Mouse (Mus musculus) neutrophil, adult 59 days (primary cell): ENCODE data around the gene Ripk3. TPM values are rescaled to one million over a fixed set of nuclear protein-coding genes. Genes with fewer than 3 reads are reported as not detected.

ENCODE experiments used
- total RNA-seq, 2 experiments: library from RNA; stranded (reverse); gene quantifications; 1 replicate in 1 of 2; 2 replicates in 1 of 2; pipeline ENCODE4 v1.2.4; 2023

Ripk3 gene
- total RNA-seq: 10 to 100 TPM; 29.1 to 40.3 TPM

DNA sequence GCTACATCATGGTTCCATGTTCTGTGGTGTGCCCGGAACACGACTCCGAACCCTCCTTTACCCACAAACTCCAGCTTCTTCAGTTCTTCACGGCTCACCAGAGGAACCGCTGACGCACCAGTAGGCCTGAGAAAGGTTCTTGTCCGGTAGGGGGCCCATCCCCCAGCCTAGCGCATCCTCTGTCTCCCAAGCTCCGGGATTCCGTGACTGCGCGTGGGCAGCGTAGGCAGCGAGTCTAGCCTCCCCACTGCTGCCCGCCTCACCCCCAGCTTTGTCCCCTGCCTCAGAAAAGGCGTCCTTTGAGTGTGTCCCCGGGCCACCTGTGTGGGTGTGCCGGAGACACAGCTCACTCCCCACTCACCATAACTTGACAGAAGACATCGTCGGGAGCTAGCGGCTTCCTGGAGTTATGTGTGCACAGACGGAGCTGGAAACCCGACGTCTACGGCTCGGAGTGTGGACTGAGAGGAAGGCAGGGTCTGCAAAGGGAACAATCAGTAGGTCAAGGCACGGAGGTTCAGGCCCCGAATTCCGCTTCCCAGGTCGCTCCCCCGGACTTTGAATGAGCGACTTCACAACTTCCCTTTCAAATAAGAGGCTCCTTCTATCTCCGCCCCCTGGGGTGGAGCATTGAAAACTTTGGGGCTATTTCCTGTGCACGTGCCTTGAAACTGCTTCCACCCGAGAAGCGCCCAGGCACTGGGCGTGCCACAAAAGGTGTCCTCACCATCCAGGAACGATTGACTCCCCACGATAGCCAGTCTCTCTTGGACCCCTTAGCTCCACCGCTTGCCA is at the start of gene Ripk3:
Ripk3 (minus strand) TSS at position 610 of the 795 bp plus-strand sequence.

DNA sequence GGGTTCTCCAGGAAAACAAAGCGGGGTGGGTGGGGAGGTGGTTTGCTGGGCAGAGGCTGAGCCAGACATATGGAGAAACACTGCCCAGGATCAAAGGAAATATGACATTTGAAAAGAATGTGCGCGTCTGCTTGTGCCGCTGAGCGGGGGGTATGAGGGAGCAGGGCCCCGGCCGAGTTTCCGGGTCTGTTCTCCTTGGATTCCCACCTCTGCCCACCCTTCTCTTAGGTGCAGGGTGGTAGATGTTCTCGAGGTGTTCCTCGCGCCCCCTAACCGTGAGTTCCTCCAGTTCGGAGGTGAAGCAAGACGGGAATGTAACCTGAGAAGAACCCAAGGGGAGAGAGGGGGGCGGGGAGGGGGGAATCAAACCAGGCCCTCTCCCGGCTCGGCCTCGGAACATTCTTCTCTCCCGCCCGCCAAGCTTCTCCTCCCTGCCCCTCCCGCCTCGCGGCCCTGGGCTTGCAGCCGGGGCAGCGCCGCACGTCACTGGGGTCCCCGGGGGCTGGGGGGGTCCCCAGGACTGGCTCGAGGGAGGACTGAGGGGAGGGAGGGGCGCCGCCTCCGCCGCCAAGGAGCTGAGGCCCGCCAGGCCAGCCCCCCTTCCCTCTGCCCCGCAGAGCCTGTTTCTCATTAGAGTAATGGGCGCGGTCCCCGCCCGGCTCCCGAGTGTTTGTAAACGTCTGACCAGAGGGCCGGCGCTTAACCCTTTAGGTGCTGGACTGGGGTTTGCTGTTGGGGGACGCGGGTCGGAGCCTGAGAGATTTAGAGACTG is 34.5 kb upstream of the Ripk3 start, which contains the start of gene Nfatc4:
Nfatc4 (plus strand) TSS at position 154 of the 772 bp plus-strand sequence.

DNA sequence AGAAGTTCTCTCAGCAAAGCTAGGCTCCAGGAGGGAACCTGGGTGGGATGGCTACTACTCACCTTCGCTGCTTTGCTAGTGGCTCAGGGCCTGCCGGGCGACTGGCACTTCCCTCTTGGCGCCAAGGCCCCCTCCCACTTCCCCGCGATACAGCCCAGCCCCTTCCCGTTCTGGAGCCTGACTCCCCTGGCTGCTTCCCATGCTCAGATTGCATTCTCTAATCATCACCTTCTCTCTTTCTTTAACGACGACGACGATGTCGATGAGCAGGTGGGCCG is 4.8 kb downstream of the Ripk3 start, which contains the start of gene Adcy4:
Adcy4 (minus strand) TSS at position 138 of the 278 bp plus-strand sequence.

GRCm38 (mm10) chr14:55765696-55766095 is 23.0 kb downstream of the Ripk3 start, which contains the start of gene Ltb4r1:
Gene Ltb4r1 (plus strand): TSS chr14:55765962.

GRCm38 (mm10) chr14:55761163-55761562 is 27.5 kb downstream of the Ripk3 start, which contains the start of gene Ltb4r2:
Gene Ltb4r2 (plus strand): TSS chr14:55761428.

GRCm38 (mm10) chr14:55758363-55758784 is 30.3 kb downstream of the Ripk3 start, which contains the start of gene Cideb:
Gene Cideb (minus strand): TSS chr14:55758458.

DNA sequence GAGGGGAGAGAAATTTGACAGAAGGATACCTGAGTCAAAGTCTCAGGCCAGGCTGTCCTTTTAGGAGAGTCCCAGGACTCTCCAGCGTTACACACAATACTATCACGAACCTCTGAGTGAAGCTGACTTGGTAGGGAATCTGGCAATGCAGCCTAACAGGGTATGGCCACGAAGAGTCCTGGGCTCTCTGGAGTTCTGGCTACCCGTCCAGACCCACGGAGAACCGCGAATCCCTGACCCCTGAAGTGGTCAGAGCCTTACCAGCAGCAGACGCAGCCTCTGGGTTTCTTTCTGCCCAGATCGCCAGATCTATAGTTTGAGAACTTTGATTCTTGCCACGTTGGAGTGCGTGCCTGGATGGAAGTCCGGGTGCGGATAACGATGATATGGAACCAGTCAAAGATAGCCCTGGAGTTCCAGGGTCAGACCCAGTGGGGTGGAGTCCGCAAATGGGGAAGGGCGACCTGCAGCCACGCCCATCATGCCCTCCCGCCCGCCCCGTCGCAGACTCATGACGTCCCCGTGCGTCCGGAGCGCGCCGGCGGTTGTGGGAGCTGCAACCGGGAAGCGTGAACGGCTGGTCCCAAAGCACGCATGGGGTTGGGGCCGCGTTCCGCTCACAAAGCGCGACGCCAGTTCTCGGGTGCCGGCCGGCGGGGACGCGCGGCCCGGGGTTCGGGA is 43.3 kb downstream of the Ripk3 start, which contains the start of the genes Dhrs1 and Nop9:
Dhrs1 (minus strand) TSS at position 511 of the 681 bp plus-strand sequence.
Nop9 (plus strand) TSS at position 514 of the 681 bp plus-strand sequence.

Other genes with a start within 250 kb of the Ripk3 start
- 10 to 100 TPM; 25.2 to 30.4 TPM for gene Pck2, start 248.6 kb downstream of the Ripk3 start, total RNA-seq
- 10 to 100 TPM; 51.8 to 54.8 TPM for gene Dcaf11, start 228.9 kb downstream of the Ripk3 start, total RNA-seq
- gene A730061H03Rik, start 228.5 kb downstream of the Ripk3 start, total RNA-seq: 1 to 10 TPM; 1.9 to 3.3 TPM
- not detected for gene Fitm1, start 213.2 kb downstream of the Ripk3 start, total RNA-seq
- 100 to 1,000 TPM; 138 to 143 TPM for gene Psme1, start 210.7 kb downstream of the Ripk3 start, total RNA-seq
- 1 to 10 TPM; 4.4 to 5.9 TPM for gene Emc9, start 203.6 kb downstream of the Ripk3 start, total RNA-seq
- gene Psme2, start 197.8 kb downstream of the Ripk3 start, total RNA-seq: 100 to 1,000 TPM; 180 to 210 TPM
- gene Rnf31, start 197.2 kb downstream of the Ripk3 start, total RNA-seq: 10 to 100 TPM; 57.6 to 74.7 TPM
- 10 to 100 TPM; 42.3 to 50.1 TPM for gene Irf9, start 185.3 kb downstream of the Ripk3 start, total RNA-seq
- gene Rec8, start 170.8 kb downstream of the Ripk3 start, total RNA-seq: 1 to 10 TPM in 1 of 2 experiments, not detected in 1; 1.3 TPM
- 10 to 100 TPM; 10.7 to 12.2 TPM for gene Ipo4, start 152.9 kb downstream of the Ripk3 start, total RNA-seq
- 1 to 10 TPM in 1 of 2 experiments, under 1 TPM in 1; 0.79 to 2.4 TPM for gene Gm49378, start 151.0 kb downstream of the Ripk3 start, total RNA-seq
- 10 to 100 TPM; 34.3 to 37.8 TPM for gene Tm9sf1, start 145.1 kb downstream of the Ripk3 start, total RNA-seq
- gene Tssk4, start 138.7 kb downstream of the Ripk3 start, total RNA-seq: 1 to 10 TPM; 1.6 to 2.0 TPM
- 10 to 100 TPM; 13.2 to 13.9 TPM for gene Mdp1, start 128.4 kb downstream of the Ripk3 start, total RNA-seq
- gene Gmpr2, start 116.9 kb downstream of the Ripk3 start, total RNA-seq: 10 to 100 TPM; 15.8 to 16.6 TPM
- 100 to 1,000 TPM; 154 to 173 TPM for gene Nedd8, start 116.7 kb downstream of the Ripk3 start, total RNA-seq
- gene Tinf2, start 107.0 kb downstream of the Ripk3 start, total RNA-seq: 10 to 100 TPM; 53.2 to 64.0 TPM
- gene Tgm1, start 74.9 kb downstream of the Ripk3 start, total RNA-seq: 1 to 10 TPM in 1 of 2 experiments, under 1 TPM in 1; 0.71 to 1.4 TPM
- 10 to 100 TPM; 23.8 to 27.4 TPM for gene Rabggta, start 66.6 kb downstream of the Ripk3 start, total RNA-seq
- gene Dhrs1, start 43.2 kb downstream of the Ripk3 start, total RNA-seq: 10 to 100 TPM; 53.1 to 63.6 TPM
- 10 to 100 TPM; 19.3 to 28.9 TPM for gene Nop9, start 43.2 kb downstream of the Ripk3 start, total RNA-seq
- under 1 TPM in 1 of 2 experiments, not detected in 1; 0.53 TPM for gene Cideb, start 30.4 kb downstream of the Ripk3 start, total RNA-seq
- under 1 TPM; 0.79 to 0.84 TPM for gene Ltb4r2, start 27.4 kb downstream of the Ripk3 start, total RNA-seq
- gene Ltb4r1, start 22.9 kb downstream of the Ripk3 start, total RNA-seq: 100 to 1,000 TPM; 203 to 224 TPM
- gene Adcy4, start 4.8 kb downstream of the Ripk3 start, total RNA-seq: under 1 TPM; 0.36 to 0.51 TPM
- not detected for gene Nfatc4, start 34.3 kb upstream of the Ripk3 start, total RNA-seq
- 1 to 10 TPM; 2.3 to 2.8 TPM for gene Nynrin, start 65.1 kb upstream of the Ripk3 start, total RNA-seq
- under 1 TPM; 0.47 to 0.68 TPM for gene Cbln3, start 95.5 kb upstream of the Ripk3 start, total RNA-seq
- 10 to 100 TPM; 79.3 to 82.3 TPM for gene Khnyn, start 96.1 kb upstream of the Ripk3 start, total RNA-seq
- 1 to 10 TPM; 1.7 to 3.6 TPM for gene Sdr39u1, start 111.4 kb upstream of the Ripk3 start, total RNA-seq
- gene Cma1, start 155.8 kb upstream of the Ripk3 start, total RNA-seq: not detected
- not detected for gene Cma2, start 162.1 kb upstream of the Ripk3 start, total RNA-seq
- gene Mcpt1, start 229.1 kb upstream of the Ripk3 start, total RNA-seq: not detected
- not detected for gene Mcpt9, start 241.6 kb upstream of the Ripk3 start, total RNA-seq